In the genomic region with DNA sequence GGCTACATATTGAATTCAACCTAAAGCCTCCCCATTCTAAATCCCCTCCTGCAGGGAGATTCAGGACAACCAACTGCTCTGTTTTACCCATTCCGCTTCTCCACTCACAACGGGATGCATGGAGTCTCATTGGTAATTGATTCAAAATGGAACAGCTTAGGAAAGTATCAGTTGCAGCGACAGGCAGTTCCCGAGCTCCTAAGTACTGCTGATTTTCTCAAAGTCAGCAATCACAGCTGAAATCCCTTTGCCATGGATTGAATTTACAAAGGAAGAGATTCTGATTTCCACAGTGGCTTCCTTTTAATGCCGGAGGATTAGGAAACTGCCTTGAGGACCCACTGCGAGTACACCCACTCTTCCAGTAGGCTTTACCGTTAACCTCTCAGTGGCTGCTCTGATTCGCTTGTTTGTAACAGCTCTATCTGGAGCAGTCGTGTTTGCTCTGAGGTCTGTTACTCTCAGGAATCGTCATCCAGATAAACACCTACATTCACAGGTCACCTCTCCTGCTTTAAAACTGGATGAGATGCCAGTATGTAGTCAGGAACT, we compare ENCODE assay signal across 17 mouse cellular contexts. TPM values are rescaled to one million over a fixed set of nuclear protein-coding genes. Genes with fewer than 3 reads are reported as not detected.
A peak's percentile ranks its signal among the peaks of the same experiment; 100 is the strongest.
DNase-seq lines count a peak whose midpoint lies in the region; ATAC-seq and TF ChIP-seq lines count a peak whose summit lies in the region.
"Had no signal": no experiment of that assay in that cellular context is flagged by ENCODE, and none has a peak within 500 bp of the region (broad histone marks: within the 10 kb centered on the region; RNA-seq: fewer than 3 reads in every experiment).

No protein-coding gene starts in this region.

- peak; percentile 14 for DNase-seq in forebrain, embryonic 10.5 days (ENCODE audit: extremely low spot score, low spot score)
- no peak for DNase-seq in forebrain, postnatal 0 days
- DNase-seq in brain, embryonic 14.5 days (ENCODE audit: low read depth): peak; percentile 20
- no peak for DNase-seq in limb, embryonic 14.5 days (ENCODE audit: low spot score)
- DNase-seq in left cerebral cortex, adult 9 months (ENCODE audit: low spot score in 2 of 2): no peak
- DNase-seq in left cerebral cortex, adult 8-10 months (ENCODE audit: low spot score in 2 of 2): no peak
- DNase-seq: adrenal gland, postnatal 10 days; cerebellum, adult 18-20 months; cerebellum, adult 9-11 months; cerebellum, postnatal 36 days; gastrocnemius, postnatal 14 days had no signal

- H3K4me1 ChIP-seq in forebrain, embryonic 10.5 days: peaks cover 5% of the 10 kb centered on the region; the same call in 1 of the 2 replicates
- H3K4me1 ChIP-seq in forebrain, postnatal 0 days (ENCODE audit: insufficient read depth): no peaks in the 10 kb centered on the region
- H3K4me1 ChIP-seq in embryonic facial prominence, embryonic 15.5 days: 0 out of 2 replicates have a peak, but pooled peaks cover under 1% of the 10 kb centered on the region
- H3K4me1 ChIP-seq in limb, embryonic 14.5 days (ENCODE audit: control insufficient read depth, insufficient read depth, low read length): peaks cover 16% of the 10 kb centered on the region; the same call in 1 of the 2 replicates
- H3K4me1 ChIP-seq: forebrain, embryonic 15.5 days; heart, embryonic 12.5 days; hindbrain, embryonic 15.5 days had no signal

- H3K9me3 ChIP-seq in forebrain, embryonic 10.5 days: no peaks in the 10 kb centered on the region
- H3K9me3 ChIP-seq in forebrain, postnatal 0 days (ENCODE audit: low read length): no peaks in the 10 kb centered on the region
- H3K9me3 ChIP-seq in embryonic facial prominence, embryonic 15.5 days (replicated peaks): 0 out of 2 replicates have a peak, but pooled peaks cover 4% of the 10 kb centered on the region
- H3K9me3 ChIP-seq in limb, embryonic 14.5 days (ENCODE audit: control insufficient read depth, low read length): no peaks in the 10 kb centered on the region
- H3K9me3 ChIP-seq: embryonic facial prominence, embryonic 12.5 days; forebrain, embryonic 15.5 days; hindbrain, embryonic 15.5 days had no signal

- no peak overlapping the region for H3K4me2 ChIP-seq in forebrain, postnatal 0 days (ENCODE audit: low read depth)
- no peak overlapping the region; the same call in 1 of the 2 replicates for H3K4me2 ChIP-seq in embryonic facial prominence, embryonic 15.5 days (replicated peaks)
- no peak overlapping the region for H3K4me2 ChIP-seq in limb, embryonic 14.5 days (replicated peaks; ENCODE audit: low read depth, low read length, severe bottlenecking)
- H3K4me2 ChIP-seq: embryonic facial prominence, embryonic 12.5 days; forebrain, embryonic 15.5 days; heart, embryonic 12.5 days; hindbrain, embryonic 15.5 days had no signal

- TF ChIP-seq CTCF in forebrain, postnatal 0 days (IDR thresholded peaks at IDR 0.05; ENCODE audit: low read depth): no peak
- TF ChIP-seq CTCF in brain, embryonic 14.5 days (IDR thresholded peaks at IDR 0.05; ENCODE audit: borderline replicate concordance, extremely low read depth, insufficient read depth, insufficient read length): no peak

- no peak for ATAC-seq in forebrain, postnatal 0 days
- ATAC-seq in embryonic facial prominence, embryonic 15.5 days (ENCODE audit: insufficient number of reproducible peaks, low FRiP score, low TSS enrichment, low read depth): peak; percentile 34; the same call in 1 of the 2 replicates
- peak; percentile 53; the same call in 1 of the 2 replicates for ATAC-seq in limb, embryonic 14.5 days (ENCODE audit: low FRiP score, low read depth)
- ATAC-seq: forebrain, embryonic 15.5 days had no signal

- H3K4me3 ChIP-seq in forebrain, embryonic 10.5 days: no peak overlapping the region
- H3K4me3 ChIP-seq in forebrain, postnatal 0 days (ENCODE audit: low read depth, low read length): no peak overlapping the region
- no peak overlapping the region for H3K4me3 ChIP-seq in embryonic facial prominence, embryonic 15.5 days (replicated peaks)
- no peak overlapping the region for H3K4me3 ChIP-seq in limb, embryonic 14.5 days (replicated peaks; ENCODE audit: low read length)
- H3K4me3 ChIP-seq: embryonic facial prominence, embryonic 12.5 days; erythroblast, embryonic 14.5 days; forebrain, embryonic 15.5 days; heart, embryonic 12.5 days; hindbrain, embryonic 15.5 days had no signal

- H3K27me3 ChIP-seq in forebrain, embryonic 10.5 days (ENCODE audit: poor library complexity, severe bottlenecking): peaks cover 90% of the 10 kb centered on the region
- peaks cover 54% of the 10 kb centered on the region for H3K27me3 ChIP-seq in forebrain, postnatal 0 days (ENCODE audit: insufficient read depth, low read length)
- H3K27me3 ChIP-seq in embryonic facial prominence, embryonic 15.5 days: peaks cover 36% of the 10 kb centered on the region
- no peaks in the 10 kb centered on the region for H3K27me3 ChIP-seq in limb, embryonic 14.5 days (ENCODE audit: control insufficient read depth, insufficient read depth, low read length)

- H3K9ac ChIP-seq in forebrain, postnatal 0 days: no peak overlapping the region
- no peak overlapping the region for H3K9ac ChIP-seq in embryonic facial prominence, embryonic 15.5 days
- H3K9ac ChIP-seq in limb, embryonic 14.5 days (ENCODE audit: low read depth, low read length, severe bottlenecking): no peak overlapping the region
- H3K9ac ChIP-seq: embryonic facial prominence, embryonic 12.5 days; forebrain, embryonic 15.5 days; heart, embryonic 12.5 days; hindbrain, embryonic 15.5 days had no signal

- no peak for TF ChIP-seq POLR2A in brain, embryonic 14.5 days (IDR thresholded peaks at IDR 0.05; ENCODE audit: borderline replicate concordance, extremely low read depth, insufficient read depth, insufficient read length, poor library complexity, severe bottlenecking)
- no peak for TF ChIP-seq POLR2A in limb, embryonic 14.5 days (IDR thresholded peaks at IDR 0.05; ENCODE audit: borderline replicate concordance, extremely low read depth, insufficient read depth, insufficient read length)

- WGBS in forebrain, embryonic 10.5 days: 29% methylated on average over 10 of the region's 10 CpGs
- 29% methylated on average over 10 of the region's 10 CpGs for WGBS in forebrain, postnatal 0 days
- WGBS in embryonic facial prominence, embryonic 15.5 days: 15% methylated on average over 10 of the region's 10 CpGs
- 38% methylated on average over 10 of the region's 10 CpGs for WGBS in limb, embryonic 14.5 days

- H3K27ac ChIP-seq in forebrain, embryonic 10.5 days: no peak overlapping the region
- no peak overlapping the region for H3K27ac ChIP-seq in forebrain, postnatal 0 days (ENCODE audit: low read depth, low read length)
- 0 out of 2 replicates have a peak overlapping the region, but pooled peaks have one; percentile 44 for H3K27ac ChIP-seq in embryonic facial prominence, embryonic 15.5 days (replicated peaks)
- H3K27ac ChIP-seq in limb, embryonic 14.5 days (replicated peaks; ENCODE audit: low read depth, low read length): no peak overlapping the region
- H3K27ac ChIP-seq: embryonic facial prominence, embryonic 12.5 days; forebrain, embryonic 15.5 days; hindbrain, embryonic 15.5 days had no signal

- no peaks in the 10 kb centered on the region for H3K36me3 ChIP-seq in forebrain, embryonic 10.5 days (replicated peaks)
- no peaks in the 10 kb centered on the region for H3K36me3 ChIP-seq in forebrain, postnatal 0 days (ENCODE audit: insufficient read depth)
- H3K36me3 ChIP-seq in embryonic facial prominence, embryonic 15.5 days: no peaks in the 10 kb centered on the region
- peaks cover 27% of the 10 kb centered on the region for H3K36me3 ChIP-seq in limb, embryonic 14.5 days (ENCODE audit: control insufficient read depth, insufficient read depth, low read length)
- H3K36me3 ChIP-seq: embryonic facial prominence, embryonic 12.5 days; forebrain, embryonic 15.5 days; heart, embryonic 12.5 days; hindbrain, embryonic 15.5 days had no signal

RNA-seq across cellular contexts. Expression of gene Tbx15, which starts 26.6 kb away (rescaled TPM):
- polyA plus RNA-seq in forebrain, embryonic 10.5 days (2016; fragmentation: Nextera tagmentation; extraction: Ambion mirVana): 1.4 and 2.8 TPM in 2 replicates
- total RNA-seq in forebrain, postnatal 0 days (2014; rRNA removed): 4.6 and 5.6 TPM in 2 replicates
- 0.50 and 0.67 TPM in 2 replicates for polyA plus RNA-seq in forebrain, postnatal 0 days (2015; fragmentation: Nextera tagmentation; extraction: Ambion mirVana)
- polyA plus RNA-seq in brain, embryonic 14.5 days (2012; rRNA removed): 3.1 and 4.2 TPM in 2 replicates
- polyA plus RNA-seq in embryonic facial prominence, embryonic 15.5 days (2015; fragmentation: Nextera tagmentation; extraction: Ambion mirVana): 25.2 and 25.9 TPM in 2 replicates
- 66.6 and 76.3 TPM in 2 replicates for polyA plus RNA-seq in limb, embryonic 14.5 days (2012; rRNA removed)
- 25.5 and 26.6 TPM in 2 replicates for polyA plus RNA-seq in limb, embryonic 14.5 days (2014; fragmentation: Nextera tagmentation; extraction: Ambion mirVana)
- total RNA-seq in left cerebral cortex, adult 8-10 months (2022): 1 to 10 TPM in 2 of 4 experiments, under 1 TPM in 2; 0.72 to 1.9 (median 1.1) TPM
- polyA plus RNA-seq: erythroblast, embryonic 14.5 days had no signal

Comparison
In these comparisons a context has a peak if more than half of its experiments do, and no peak if none do; other contexts are left out.
1. DNase-seq: peak in forebrain, embryonic 10.5 days (single experiment) and brain, embryonic 14.5 days (single experiment); none in forebrain, postnatal 0 days (single experiment), limb, embryonic 14.5 days (single experiment), left cerebral cortex, adult 9 months (0 of 2) and left cerebral cortex, adult 8-10 months (0 of 2).